Mouse (Mus musculus): ENCODE data around the gene Rbpms2. TPM values are rescaled to one million over a fixed set of nuclear protein-coding genes. Genes with fewer than 3 reads are reported as not detected.

The Rbpms2 gene
- polyA plus RNA-seq (2011; ENCODE audit: insufficient read depth, insufficient read length, low replicate concordance, missing spikeins) = 32.3 and 68.4 TPM in 2 replicates

GRCm38 (mm10) chr9:65629025-65629766, at the start of gene Rbpms2:
Rbpms2 (plus strand) TSS chr9:65629648.
- Histone ChIP-seq H3K27ac (ENCODE audit: control insufficient read depth, insufficient read depth, low read depth, low read length, poor library complexity) (peak within 1 kb of the TSS; percentile 27; the same call in 1 of the 2 replicates), H3K4me3 (replicated peaks; ENCODE audit: control insufficient read depth, low read depth, low read length) (peak within 1 kb of the TSS; percentile 53), H3K4me1 (ENCODE audit: control insufficient read depth, insufficient read depth, low read length) (no peaks in the 10 kb centered on the region)
- TF ChIP-seq CTCF (IDR thresholded peaks at IDR 0.05; ENCODE audit: control insufficient read depth, insufficient read depth, low read length) = no peak
- TF ChIP-seq POLR2A (IDR thresholded peaks at IDR 0.05; ENCODE audit: borderline replicate concordance, control insufficient read depth, low read depth, low read length) = no peak
- WGBS = 4% methylated on average over 40 of the region's 40 CpGs

GRCm38 (mm10) chr9:65579781-65580371, 49.6 kb upstream of the Rbpms2 start, which contains the start of gene Plekho2:
Plekho2 (minus strand) TSS chr9:65580040.
- H3K27ac ChIP-seq (ENCODE audit: control insufficient read depth, insufficient read depth, low read depth, low read length, poor library complexity) = peak within 1 kb of the TSS; percentile 94
- H3K4me1 ChIP-seq (ENCODE audit: control insufficient read depth, insufficient read depth, low read length) = peaks cover 14% of the 10 kb centered on the region
- TF ChIP-seq POLR2A (IDR thresholded peaks at IDR 0.05; ENCODE audit: borderline replicate concordance, control insufficient read depth, low read depth, low read length) (peak; percentile 97), CTCF (IDR thresholded peaks at IDR 0.05; ENCODE audit: control insufficient read depth, insufficient read depth, low read length) (no peak)
- WGBS = 1% methylated on average over 45 of the region's 45 CpGs
- H3K4me3 ChIP-seq (replicated peaks; ENCODE audit: control insufficient read depth, low read depth, low read length) = peak within 1 kb of the TSS; percentile 81

- H3K4me1 ChIP-seq (ENCODE audit: control insufficient read depth, insufficient read depth, low read length) = peaks cover 10% of the 10 kb centered on the region
- peak; percentile 99 for TF ChIP-seq CTCF (IDR thresholded peaks at IDR 0.05; ENCODE audit: control insufficient read depth, insufficient read depth, low read length)
- TF ChIP-seq POLR2A (IDR thresholded peaks at IDR 0.05; ENCODE audit: borderline replicate concordance, control insufficient read depth, low read depth, low read length) = peak; percentile 31; the same call in 1 of the 2 replicates
- WGBS = under 1% methylated on average over 27 of the region's 29 CpGs
- peak overlapping the region; percentile 94 for H3K27ac ChIP-seq (ENCODE audit: control insufficient read depth, insufficient read depth, low read depth, low read length, poor library complexity)
- H3K4me3 ChIP-seq (replicated peaks; ENCODE audit: control insufficient read depth, low read depth, low read length) = peak overlapping the region; percentile 70
Observed at GRCm38 (mm10) chr9:65580401-65581256, 48.8 kb upstream of the Rbpms2 start.

- no peak overlapping the region for H3K4me3 ChIP-seq (replicated peaks; ENCODE audit: control insufficient read depth, low read depth, low read length)
- H3K4me1 ChIP-seq (ENCODE audit: control insufficient read depth, insufficient read depth, low read length) = peaks cover 2% of the 10 kb centered on the region; the same call in 1 of the 2 replicates
- no peak for TF ChIP-seq POLR2A (IDR thresholded peaks at IDR 0.05; ENCODE audit: borderline replicate concordance, control insufficient read depth, low read depth, low read length)
- no peak for TF ChIP-seq CTCF (IDR thresholded peaks at IDR 0.05; ENCODE audit: control insufficient read depth, insufficient read depth, low read length)
- under 1% methylated on average over 8 of the region's 8 CpGs for WGBS
- no peak overlapping the region for H3K27ac ChIP-seq (ENCODE audit: control insufficient read depth, insufficient read depth, low read depth, low read length, poor library complexity)
Observed at GRCm38 (mm10) chr9:65583045-65583444, 46.4 kb upstream of the Rbpms2 start.

GRCm38 (mm10) chr9:65586406-65587269, 42.8 kb upstream of the Rbpms2 start, which contains the start of gene Pif1:
Pif1 (plus strand) TSS chr9:65587160.
- Histone ChIP-seq H3K4me1 (ENCODE audit: control insufficient read depth, insufficient read depth, low read length) (peaks cover 2% of the 10 kb centered on the region; the same call in 1 of the 2 replicates), H3K4me3 (replicated peaks; ENCODE audit: control insufficient read depth, low read depth, low read length) (peak within 1 kb of the TSS; percentile 97), H3K27ac (ENCODE audit: control insufficient read depth, insufficient read depth, low read depth, low read length, poor library complexity) (peak within 1 kb of the TSS; percentile 64)
- TF ChIP-seq CTCF (IDR thresholded peaks at IDR 0.05; ENCODE audit: control insufficient read depth, insufficient read depth, low read length) (no peak), POLR2A (IDR thresholded peaks at IDR 0.05; ENCODE audit: borderline replicate concordance, control insufficient read depth, low read depth, low read length) (peak; percentile 23; the same call in 1 of the 2 replicates)
- WGBS = 13% methylated on average over 28 of the region's 28 CpGs

- 1% methylated on average over 6 of the region's 6 CpGs for WGBS
- H3K4me1 ChIP-seq (ENCODE audit: control insufficient read depth, insufficient read depth, low read length) = peaks cover 2% of the 10 kb centered on the region; the same call in 1 of the 2 replicates
- TF ChIP-seq POLR2A (IDR thresholded peaks at IDR 0.05; ENCODE audit: borderline replicate concordance, control insufficient read depth, low read depth, low read length) (no peak), CTCF (IDR thresholded peaks at IDR 0.05; ENCODE audit: control insufficient read depth, insufficient read depth, low read length) (no peak)
- H3K4me3 ChIP-seq (replicated peaks; ENCODE audit: control insufficient read depth, low read depth, low read length) = peak overlapping the region; percentile 97
- H3K27ac ChIP-seq (ENCODE audit: control insufficient read depth, insufficient read depth, low read depth, low read length, poor library complexity) = peak overlapping the region; percentile 64
Observed at GRCm38 (mm10) chr9:65587270-65587572, 42.2 kb upstream of the Rbpms2 start.

Measured in bone marrow, adult 2 months (tissue).